Mouse (Mus musculus): ENCODE measurements around the gene Gm48551.

DNA sequence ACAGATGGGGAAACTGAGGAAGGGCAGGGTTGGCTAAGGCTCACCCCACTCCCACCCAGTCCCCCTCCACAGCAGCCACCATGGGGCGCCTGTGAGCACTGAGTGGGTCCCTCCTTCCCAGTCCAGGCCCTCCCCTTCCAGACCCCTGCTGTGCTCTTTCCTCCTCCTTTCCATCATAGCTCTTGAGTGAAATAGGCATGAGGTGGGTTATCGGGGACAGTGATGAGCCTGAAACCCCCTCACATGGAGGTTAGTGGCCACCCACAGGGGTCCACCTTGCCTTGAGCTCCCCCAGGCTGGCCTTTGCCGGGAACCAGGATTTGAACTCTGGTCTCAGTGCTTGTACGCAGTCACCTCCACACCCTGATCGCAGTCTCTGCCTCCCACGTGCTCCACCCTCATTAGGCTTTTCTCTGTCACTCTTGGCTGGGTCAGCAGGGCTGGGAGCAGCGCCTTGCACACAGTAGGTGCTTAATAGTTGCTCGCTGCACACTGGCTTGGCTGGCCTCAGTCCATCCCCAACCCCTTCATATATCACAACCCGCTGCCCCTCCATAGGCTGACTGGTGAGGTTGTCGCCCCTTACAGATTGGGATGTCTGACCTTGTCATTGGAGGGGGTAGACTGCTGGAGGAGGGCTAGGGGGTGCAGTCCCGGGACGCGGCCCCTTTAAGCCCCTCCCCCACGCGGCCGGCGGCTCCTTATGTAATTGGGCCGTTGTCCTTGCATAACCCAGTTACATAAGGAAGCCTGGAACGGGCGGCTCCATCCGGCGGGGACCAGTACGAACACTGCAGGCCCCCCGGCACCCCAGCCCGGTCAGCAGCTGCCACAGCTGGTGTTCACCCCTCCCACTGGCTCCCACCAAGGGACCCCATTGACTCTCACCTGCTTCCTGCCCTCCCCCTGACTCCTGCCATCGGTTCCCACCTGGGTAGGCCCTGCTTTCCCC, 29.3 kb downstream of the Gm48551 start:
- TF ChIP-seq HCFC1 (IDR thresholded peaks at IDR 0.05; ENCODE audit: borderline replicate concordance, insufficient read depth, low read length) (0 out of 2 replicates have a peak, but pooled peaks have one; percentile 4), MAFK (IDR thresholded peaks at IDR 0.05; ENCODE audit: insufficient read depth, low read depth, low read length) (no peak), ZNF384 (IDR thresholded peaks at IDR 0.05; ENCODE audit: low read depth, low read length) (no peak)
